In the genomic region with DNA sequence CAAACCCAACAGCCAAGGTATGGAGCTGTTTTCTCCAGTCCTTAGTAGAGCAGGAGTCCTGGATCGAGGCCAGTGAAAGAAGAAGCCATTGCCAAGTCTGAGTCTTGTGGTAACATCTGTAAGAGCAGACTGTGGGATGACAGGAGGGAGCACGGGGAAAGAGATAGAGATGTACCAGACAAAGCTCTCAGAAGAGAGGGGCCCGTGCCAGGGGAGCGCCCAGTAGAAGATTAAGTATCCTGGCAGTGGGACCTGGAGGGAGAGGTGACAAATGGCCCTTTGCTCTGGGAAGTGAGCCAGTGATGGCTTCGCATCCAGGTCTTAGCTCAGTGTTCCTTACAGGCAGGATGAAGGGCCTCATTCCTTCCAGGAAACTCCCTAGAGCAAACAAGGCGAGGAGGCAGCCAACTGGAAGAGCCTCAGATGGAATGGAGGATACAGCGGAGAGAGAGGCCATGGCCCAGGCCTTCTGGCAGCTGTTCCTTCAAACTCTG, we compare ENCODE assay signal across 9 mouse cellular contexts.
DNase-seq lines count a peak whose midpoint lies in the region; ATAC-seq and TF ChIP-seq lines count a peak whose summit lies in the region.
"Had no signal": no experiment of that assay in that cellular context is flagged by ENCODE, and none has a peak within 500 bp of the region (broad histone marks: within the 10 kb centered on the region; RNA-seq: fewer than 3 reads in every experiment).

No protein-coding gene starts in this region.

- TF ChIP-seq CTCF in Patski (IDR thresholded peaks at IDR 0.05): no peak
- TF ChIP-seq CTCF in kidney, postnatal 0 days (IDR thresholded peaks at IDR 0.05; ENCODE audit: low read depth): no peak

- CTCF ChIA-PET in Patski (lab: Charles Lee): interaction anchor here (1.0 kb wide), 1 partner anchor 17 kb away, joined by 3 read pairs; no protein-coding TSS in a partner anchor

- H3K36me3 ChIP-seq in kidney, postnatal 0 days (ENCODE audit: insufficient read depth, low read length): no peaks in the 10 kb centered on the region
- no peaks in the 10 kb centered on the region for H3K36me3 ChIP-seq in stomach, embryonic 15.5 days
- no peaks in the 10 kb centered on the region for H3K36me3 ChIP-seq in forebrain, embryonic 11.5 days (ENCODE audit: control insufficient read depth, insufficient read depth, low read length)
- H3K36me3 ChIP-seq: neural tube, embryonic 12.5 days had no signal

- WGBS in kidney, postnatal 0 days: 34% methylated on average over 7 of the region's 7 CpGs
- 45% methylated on average over 7 of the region's 7 CpGs for WGBS in stomach, embryonic 15.5 days
- 89% methylated on average over 7 of the region's 7 CpGs for WGBS in forebrain, embryonic 11.5 days

- no peak for ATAC-seq in Patski
- ATAC-seq in kidney, postnatal 0 days (replicated peaks; ENCODE audit: low FRiP score, low read depth): no peak
- ATAC-seq in stomach, embryonic 15.5 days (ENCODE audit: insufficient read depth, low FRiP score, low read depth): peak; percentile 80
- no peak for ATAC-seq in forebrain, embryonic 11.5 days (replicated peaks; ENCODE audit: low FRiP score)

- peak; percentile 15 for DNase-seq in Patski (ENCODE audit: low read depth, low spot score)
- DNase-seq in adrenal gland, adult 8-10 months: peak; percentile 69
- peak; percentile 82 for DNase-seq in gastrocnemius, postnatal 14 days
- DNase-seq in kidney, postnatal 0 days (ENCODE audit: low spot score): peak; percentile 77
- no peak for DNase-seq in right cerebral cortex, postnatal 14 days
- DNase-seq in forebrain, embryonic 11.5 days (ENCODE audit: low spot score): no peak
- no peak for DNase-seq in left cerebral cortex, postnatal 14 days (ENCODE audit: low spot score in 2 of 2)

- H3K4me1 ChIP-seq in kidney, postnatal 0 days (replicated peaks; ENCODE audit: insufficient read depth, low read length): no peaks in the 10 kb centered on the region; the same call in 1 of the 2 replicates
- no peaks in the 10 kb centered on the region for H3K4me1 ChIP-seq in stomach, embryonic 15.5 days
- H3K4me1 ChIP-seq in forebrain, embryonic 11.5 days (replicated peaks; ENCODE audit: control insufficient read depth, insufficient read depth, low read length): peaks cover 8% of the 10 kb centered on the region; the same call in 1 of the 2 replicates

- no peak overlapping the region for H3K4me2 ChIP-seq in kidney, postnatal 0 days (ENCODE audit: low read length)
- no peak overlapping the region for H3K4me2 ChIP-seq in stomach, embryonic 15.5 days
- no peak overlapping the region for H3K4me2 ChIP-seq in forebrain, embryonic 11.5 days (ENCODE audit: low read depth, low read length, severe bottlenecking)
- H3K4me2 ChIP-seq: neural tube, embryonic 12.5 days had no signal

- H3K27ac ChIP-seq in kidney, postnatal 0 days: no peak overlapping the region
- peak overlapping the region; percentile 61 for H3K27ac ChIP-seq in stomach, embryonic 15.5 days
- no peak overlapping the region for H3K27ac ChIP-seq in forebrain, embryonic 11.5 days (ENCODE audit: low read depth, low read length)
- H3K27ac ChIP-seq: neural tube, embryonic 12.5 days had no signal

- H3K9me3 ChIP-seq in kidney, postnatal 0 days (replicated peaks; ENCODE audit: low read length): no peaks in the 10 kb centered on the region
- no peaks in the 10 kb centered on the region for H3K9me3 ChIP-seq in stomach, embryonic 15.5 days
- H3K9me3 ChIP-seq in forebrain, embryonic 11.5 days (ENCODE audit: control insufficient read depth, low read length): no peaks in the 10 kb centered on the region
- H3K9me3 ChIP-seq: neural tube, embryonic 12.5 days had no signal

- POLR2A ChIA-PET in Patski (lab: Charles Lee): interaction anchor here (0.8 kb wide), 1 partner anchor 50 kb away, joined by 8 read pairs; no protein-coding TSS in a partner anchor

- intact Hi-C loops in gastrocnemius, postnatal 14 days (cut with DNase I; ENCODE audit: low total_unique reads): no loop called here
- intact Hi-C loops in left cerebral cortex, postnatal 14 days (cut with DNase I): no loop called here

- no peaks in the 10 kb centered on the region for H3K27me3 ChIP-seq in Patski
- H3K27me3 ChIP-seq in kidney, postnatal 0 days (ENCODE audit: insufficient read depth, low read length): no peaks in the 10 kb centered on the region
- H3K27me3 ChIP-seq in stomach, embryonic 15.5 days (replicated peaks): no peaks in the 10 kb centered on the region
- H3K27me3 ChIP-seq in forebrain, embryonic 11.5 days (ENCODE audit: control insufficient read depth, insufficient read depth, low read length): no peaks in the 10 kb centered on the region
- H3K27me3 ChIP-seq: neural tube, embryonic 12.5 days had no signal

- no peak overlapping the region for H3K9ac ChIP-seq in kidney, postnatal 0 days (ENCODE audit: low read depth, low read length)
- H3K9ac ChIP-seq in stomach, embryonic 15.5 days: no peak overlapping the region
- no peak overlapping the region for H3K9ac ChIP-seq in forebrain, embryonic 11.5 days (ENCODE audit: low read length)
- H3K9ac ChIP-seq: neural tube, embryonic 12.5 days had no signal

- no peak overlapping the region for H3K4me3 ChIP-seq in kidney, postnatal 0 days (replicated peaks; ENCODE audit: low read depth, low read length)
- H3K4me3 ChIP-seq in stomach, embryonic 15.5 days (replicated peaks): no peak overlapping the region
- H3K4me3 ChIP-seq in forebrain, embryonic 11.5 days (ENCODE audit: low read depth, low read length): no peak overlapping the region
- H3K4me3 ChIP-seq: neural tube, embryonic 12.5 days had no signal

- in situ Hi-C loops in Patski (cut with MboI; ENCODE audit: low pct_unique_long_range_greater_than_20kb): no loop called here

Comparison
In these comparisons a context has a peak if more than half of its experiments do, and no peak if none do; other contexts are left out.
1. DNase-seq: peak in Patski (single experiment), adrenal gland, adult 8-10 months (single experiment), gastrocnemius, postnatal 14 days (single experiment) and kidney, postnatal 0 days (single experiment); none in right cerebral cortex, postnatal 14 days (single experiment), forebrain, embryonic 11.5 days (single experiment) and left cerebral cortex, postnatal 14 days (0 of 2).